8 mouse cellular contexts compared by ENCODE assay signal in genomic region chr19:55254513-55255016, GRCm38 (mm10). TPM values are rescaled to one million over a fixed set of nuclear protein-coding genes. Genes with fewer than 3 reads are reported as not detected.
A peak's percentile ranks its signal among the peaks of the same experiment; 100 is the strongest.
DNase-seq lines count a peak whose midpoint lies in the region; ATAC-seq lines count a peak whose summit lies in the region.

No protein-coding gene starts in this region.

- peak overlapping the region; percentile 70 for H3K9ac ChIP-seq in hindbrain, embryonic 14.5 days
- peak overlapping the region; percentile 90 for H3K9ac ChIP-seq in liver, embryonic 13.5 days

- H3K27me3 ChIP-seq in hindbrain, embryonic 14.5 days (ENCODE audit: control insufficient read depth, insufficient read depth, low read length) = no peaks in the 10 kb centered on the region
- no peaks in the 10 kb centered on the region for H3K27me3 ChIP-seq in liver, embryonic 13.5 days

- H3K9me3 ChIP-seq in hindbrain, embryonic 14.5 days (ENCODE audit: control insufficient read depth, low read length) = no peaks in the 10 kb centered on the region
- no peaks in the 10 kb centered on the region for H3K9me3 ChIP-seq in liver, embryonic 13.5 days (replicated peaks)

- WGBS in hindbrain, embryonic 14.5 days = 11% methylated on average over 5 of the region's 5 CpGs
- WGBS in liver, embryonic 13.5 days (ENCODE audit: insufficient replicate concordance) = 6% methylated on average over 5 of the region's 5 CpGs

- H3K36me3 ChIP-seq in hindbrain, embryonic 14.5 days (replicated peaks; ENCODE audit: control insufficient read depth, insufficient read depth) = no peaks in the 10 kb centered on the region
- peaks cover 8% of the 10 kb centered on the region; the same call in 1 of the 2 replicates for H3K36me3 ChIP-seq in liver, embryonic 13.5 days

- H3K4me1 ChIP-seq in hindbrain, embryonic 14.5 days (replicated peaks; ENCODE audit: control insufficient read depth, insufficient read depth, low read length) = peaks cover 11% of the 10 kb centered on the region
- H3K4me1 ChIP-seq in liver, embryonic 13.5 days (replicated peaks) = peaks cover 84% of the 10 kb centered on the region

- peak overlapping the region; percentile 87 for H3K4me2 ChIP-seq in hindbrain, embryonic 14.5 days (replicated peaks)
- H3K4me2 ChIP-seq in liver, embryonic 13.5 days = peak overlapping the region; percentile 84

- DNase-seq in layer of hippocampus, adult 11-12 months (ENCODE audit: low spot score) = peak; percentile 41
- DNase-seq in layer of hippocampus, adult 9-10 months (ENCODE audit: low spot score) = no peak
- DNase-seq in MEL-GATA-1-ER (ENCODE audit: extremely low read depth, low read depth) = peak; percentile 96
- DNase-seq in embryo, embryonic 11 days = peak; percentile 74
- peak; percentile 42 for DNase-seq in hindbrain, embryonic 14.5 days (ENCODE audit: low spot score)
- DNase-seq in liver, embryonic 13.5 days = peak; percentile 64
- peak; percentile 44 for DNase-seq in retina, postnatal 1 day
- DNase-seq in urinary bladder, postnatal 10 days (ENCODE audit: low spot score) = no peak

- ATAC-seq in hindbrain, embryonic 14.5 days (ENCODE audit: low FRiP score) = peak; percentile 69; the same call in 1 of the 2 replicates
- peak; percentile 65 for ATAC-seq in liver, embryonic 13.5 days (ENCODE audit: low read depth)

- H3K27ac ChIP-seq in hindbrain, embryonic 14.5 days = peak overlapping the region; percentile 44; the same call in 1 of the 2 replicates
- H3K27ac ChIP-seq in liver, embryonic 13.5 days = peak overlapping the region; percentile 92

- peak overlapping the region; percentile 48 for H3K4me3 ChIP-seq in hindbrain, embryonic 14.5 days (replicated peaks; ENCODE audit: low read length)
- H3K4me3 ChIP-seq in liver, embryonic 13.5 days (replicated peaks) = peak overlapping the region; percentile 76

RNA-seq across cellular contexts. Expression of gene Acsl5, which starts 2.8 kb away (rescaled TPM):
- 17.3 and 23.4 TPM in 2 replicates for polyA plus RNA-seq in hindbrain, embryonic 14.5 days (2014; fragmentation: Nextera tagmentation; extraction: Ambion mirVana)
- polyA plus RNA-seq in liver, embryonic 13.5 days (2015; fragmentation: Nextera tagmentation; extraction: Ambion mirVana) = 116 and 134 TPM in 2 replicates

RNA-seq across cellular contexts. Expression of gene Gucy2g, which starts 13.5 kb away (rescaled TPM):
- polyA plus RNA-seq in hindbrain, embryonic 14.5 days (2014; fragmentation: Nextera tagmentation; extraction: Ambion mirVana) = 0.08 and 0.09 TPM in 2 replicates
- polyA plus RNA-seq in liver, embryonic 13.5 days (2015; fragmentation: Nextera tagmentation; extraction: Ambion mirVana) = not detected in 2 replicates

Comparison
In these comparisons a context has a peak if more than half of its experiments do, and no peak if none do; other contexts are left out.
1. DNase-seq: peak in layer of hippocampus, adult 11-12 months (single experiment), MEL-GATA-1-ER (single experiment), embryo, embryonic 11 days (single experiment), hindbrain, embryonic 14.5 days (single experiment), liver, embryonic 13.5 days (single experiment) and retina, postnatal 1 day (single experiment); none in layer of hippocampus, adult 9-10 months (single experiment) and urinary bladder, postnatal 10 days (single experiment).